Mouse (Mus musculus) ES-Bruce4 (cell line): Measurements from ENCODE around the gene Daglb.

Source experiments
- EP300 ChIP-seq: IDR thresholded peaks from 2 replicates; pipeline ENCODE4 v1.6.1; 2011; ENCODE audit warnings: low read depth, low read length; ENCODE audit not compliant: insufficient read depth
- POLR2A ChIP-seq: IDR thresholded peaks from one replicate; pipeline ENCODE4 v1.8.1; 2011; ENCODE audit warnings: low read length; ENCODE audit not compliant: insufficient read depth

DNA sequence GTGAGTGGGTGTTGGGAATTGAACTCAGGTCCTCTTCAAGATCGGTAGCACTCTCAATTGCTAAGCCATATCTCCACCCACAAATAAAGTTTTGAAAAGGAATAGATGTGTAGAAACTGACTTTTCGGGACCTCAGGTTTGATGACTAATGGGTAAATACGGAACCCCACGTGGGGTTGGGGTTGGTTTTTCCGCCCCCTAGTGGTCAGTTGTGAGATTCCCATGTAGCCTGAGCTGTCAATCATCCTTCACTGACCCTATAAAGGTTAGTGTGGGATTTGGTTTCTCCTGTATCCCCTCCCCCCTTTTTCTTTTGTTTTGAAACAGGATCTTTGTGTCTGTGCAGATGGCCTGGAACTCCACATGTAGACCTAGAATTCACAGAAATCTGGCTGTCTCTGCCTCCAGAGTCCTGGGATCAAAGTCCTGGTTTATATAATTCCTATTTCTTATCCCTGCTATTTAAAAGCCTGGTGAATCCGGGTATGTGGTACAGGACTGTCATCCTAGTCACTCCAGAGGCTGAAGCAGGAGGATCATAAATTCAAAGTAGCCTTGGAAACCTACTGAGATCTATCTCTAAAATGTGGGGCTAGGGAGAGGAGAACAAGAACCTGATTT lies 40.4 kb upstream of the Daglb start:
- TF ChIP-seq POLR2A (no peak), EP300 (no peak)
